ENCODE assay signal across 8 mouse cellular contexts in genomic region chr1:191224981-191225703, GRCm38 (mm10). TPM values are rescaled to one million over a fixed set of nuclear protein-coding genes. Genes with fewer than 3 reads are reported as not detected.
A peak's percentile ranks its signal among the peaks of the same experiment; 100 is the strongest.
DNase-seq lines count a peak whose midpoint lies in the region; ATAC-seq and TF ChIP-seq lines count a peak whose summit lies in the region.

No protein-coding gene starts in this region.

- no peaks in the 10 kb centered on the region for H3K9me3 ChIP-seq in heart, embryonic 10.5 days
- H3K9me3 ChIP-seq in liver, embryonic 11.5 days (ENCODE audit: control insufficient read depth, low read length) = no peaks in the 10 kb centered on the region

- WGBS in heart, embryonic 10.5 days = 43% methylated on average over 9 of the region's 9 CpGs
- 36% methylated on average over 9 of the region's 9 CpGs for WGBS in liver, embryonic 11.5 days
- WGBS in small intestine, adult 2 months = 34% methylated on average over 9 of the region's 9 CpGs

- H3K4me1 ChIP-seq in bone marrow macrophage, adult 2 months (ENCODE audit: control insufficient read depth, insufficient read depth, low read length) = peaks cover 60% of the 10 kb centered on the region
- H3K4me1 ChIP-seq in heart, embryonic 10.5 days = peaks cover 18% of the 10 kb centered on the region
- peaks cover 12% of the 10 kb centered on the region for H3K4me1 ChIP-seq in liver, embryonic 11.5 days (replicated peaks; ENCODE audit: control insufficient read depth, insufficient read depth, low read length)
- peaks cover 3% of the 10 kb centered on the region for H3K4me1 ChIP-seq in small intestine, adult 2 months (ENCODE audit: control insufficient read depth, insufficient read depth, insufficient read length, low read length)

- no peak for TF ChIP-seq POLR2A in bone marrow macrophage, adult 2 months (IDR thresholded peaks at IDR 0.05; ENCODE audit: borderline replicate concordance, low read depth, low read length)
- TF ChIP-seq POLR2A in small intestine, adult 2 months (IDR thresholded peaks at IDR 0.05; ENCODE audit: low read depth, low read length) = 0 out of 2 replicates have a peak, but pooled peaks have one; percentile 4

- no peak for DNase-seq in left cerebral cortex, adult 2 months (ENCODE audit: extremely low spot score in 1 of 2, low spot score in 2 of 2)
- DNase-seq in left cerebral cortex, postnatal 4 days = no peak
- no peak for DNase-seq in heart, embryonic 10.5 days (ENCODE audit: low spot score)
- DNase-seq in liver, embryonic 11.5 days (ENCODE audit: low spot score) = no peak
- no peak for DNase-seq in urinary bladder, postnatal 4 days (ENCODE audit: low spot score in 2 of 2)
- no peak for DNase-seq in right cerebral cortex, postnatal 4 days

- H3K4me2 ChIP-seq in liver, embryonic 11.5 days = peak overlapping the region; percentile 100

- TF ChIP-seq CTCF in left cerebral cortex, adult 2 months (IDR thresholded peaks at IDR 0.05) = peak; percentile 5; the same call in 1 of the 2 replicates
- no peak for TF ChIP-seq CTCF in bone marrow macrophage, adult 2 months (IDR thresholded peaks at IDR 0.05; ENCODE audit: low read depth, low read length)
- TF ChIP-seq CTCF in small intestine, adult 2 months (IDR thresholded peaks at IDR 0.05; ENCODE audit: extremely low read depth, insufficient read length, insufficient replicate concordance, low read depth, low read length) = no peak

- no peaks in the 10 kb centered on the region for H3K27me3 ChIP-seq in heart, embryonic 10.5 days (ENCODE audit: insufficient read depth, poor library complexity, severe bottlenecking)
- peaks cover 5% of the 10 kb centered on the region; the same call in 1 of the 2 replicates for H3K27me3 ChIP-seq in liver, embryonic 11.5 days (replicated peaks; ENCODE audit: control insufficient read depth, insufficient read depth, low read length)
- H3K27me3 ChIP-seq in small intestine, adult 2 months (ENCODE audit: control insufficient read depth, insufficient read depth, low read length) = no peaks in the 10 kb centered on the region

- H3K9ac ChIP-seq in liver, embryonic 11.5 days (ENCODE audit: low read depth, low read length) = peak overlapping the region; percentile 81

- ATAC-seq in liver, embryonic 11.5 days (replicated peaks; ENCODE audit: low FRiP score) = peak; percentile 6

- peak overlapping the region; percentile 76 for H3K4me3 ChIP-seq in left cerebral cortex, adult 2 months
- peak overlapping the region; percentile 70 for H3K4me3 ChIP-seq in bone marrow macrophage, adult 2 months (ENCODE audit: insufficient read depth, low read length)
- H3K4me3 ChIP-seq in heart, embryonic 10.5 days = peak overlapping the region; percentile 68
- peak overlapping the region; percentile 81 for H3K4me3 ChIP-seq in liver, embryonic 11.5 days (ENCODE audit: low read depth, low read length)
- H3K4me3 ChIP-seq in small intestine, adult 2 months (ENCODE audit: low read depth, low read length) = peak overlapping the region; percentile 73

- H3K36me3 ChIP-seq in heart, embryonic 10.5 days = no peaks in the 10 kb centered on the region
- H3K36me3 ChIP-seq in liver, embryonic 11.5 days (ENCODE audit: control insufficient read depth, insufficient read depth, low read length) = no peaks in the 10 kb centered on the region
- no peaks in the 10 kb centered on the region for H3K36me3 ChIP-seq in small intestine, adult 2 months (ENCODE audit: control insufficient read depth, insufficient read depth, low read length)

- H3K27ac ChIP-seq in left cerebral cortex, adult 2 months = peak overlapping the region; percentile 99
- H3K27ac ChIP-seq in bone marrow macrophage, adult 2 months (ENCODE audit: insufficient read depth, low read depth, low read length) = peak overlapping the region; percentile 98
- H3K27ac ChIP-seq in heart, embryonic 10.5 days = peak overlapping the region; percentile 93
- peak overlapping the region; percentile 59; the same call in 1 of the 2 replicates for H3K27ac ChIP-seq in liver, embryonic 11.5 days (ENCODE audit: low read depth, low read length)
- peak overlapping the region; percentile 85 for H3K27ac ChIP-seq in small intestine, adult 2 months (ENCODE audit: insufficient read depth, low read depth, low read length)

- intact Hi-C loops in left cerebral cortex, adult 2 months (cut with DNase I) = loop anchor here (2.0 kb wide), 1 partner anchor 42 kb away; no protein-coding TSS in a partner anchor
- intact Hi-C loops in left cerebral cortex, postnatal 4 days (cut with DNase I) = no loop called here

RNA-seq across cellular contexts. Expression of gene Atf3, which starts 7.3 kb away (rescaled TPM):
- total RNA-seq in left cerebral cortex, adult 2 months (2021) = 1 to 10 TPM in 1 of 2 experiments, under 1 TPM in 1; 0.48 to 2.4 TPM
- under 1 TPM; 0.58 to 0.99 TPM for total RNA-seq in left cerebral cortex, postnatal 4 days (2021)
- 103 and 107 TPM in 2 replicates for polyA plus RNA-seq in bone marrow macrophage, adult 2 months (2012; ENCODE audit: insufficient read depth, insufficient read length, missing spikeins)
- polyA plus RNA-seq in heart, embryonic 10.5 days (2016; fragmentation: Nextera tagmentation; extraction: Ambion mirVana) = 8.0 and 13.5 TPM in 2 replicates
- 3.1 and 3.6 TPM in 2 replicates for polyA plus RNA-seq in liver, embryonic 11.5 days (2014; fragmentation: Nextera tagmentation; extraction: Ambion mirVana)
- 7.8 and 41.0 TPM in 2 replicates for polyA plus RNA-seq in small intestine, adult 2 months (2012; rRNA removed)
